Mouse (Mus musculus) G1E (cell line): ENCODE measurements around the gene Akap13. TPM values are rescaled to one million over a fixed set of nuclear protein-coding genes. Genes with fewer than 3 reads are reported as not detected.
A peak's percentile ranks its signal among the peaks of the same experiment; 100 is the strongest.

Experiments
- ATAC-seq: 2 replicates; pipeline ENCODE4 v1.8.0; 2016; ENCODE audit warnings: mild to moderate bottlenecking; ENCODE audit not compliant: insufficient number of reproducible peaks, poor library complexity, low FRiP score, severe bottlenecking; ENCODE audit errors: extremely low read depth
- DNase-seq: peaks from one replicate; pipeline ENCODE4 v3.0.0; 2012; ENCODE audit warnings: low spot score
- H3K27me3 ChIP-seq: 2 replicates; pipeline ENCODE4 v1.6.1; 2012; ENCODE audit warnings: mild to moderate bottlenecking, low read length, inconsistent platforms; ENCODE audit not compliant: insufficient read depth
- H3K36me3 ChIP-seq: replicated peaks from 2 replicates; pipeline ENCODE3; 2012; ENCODE audit warnings: mild to moderate bottlenecking, inconsistent platforms
- H3K4me1 ChIP-seq: 2 replicates; pipeline ENCODE4 v1.6.1; 2012; ENCODE audit warnings: low read depth, low read length, inconsistent platforms, mixed read lengths; ENCODE audit not compliant: insufficient read depth
- H3K4me3 ChIP-seq: 2 replicates; pipeline ENCODE4 v1.5.1; 2012; ENCODE audit warnings: low read depth, mild to moderate bottlenecking, inconsistent platforms, low read length, moderate library complexity, mixed read lengths
- H3K9me3 ChIP-seq: replicated peaks from 2 replicates; pipeline ENCODE4 v1.6.1; 2012; ENCODE audit warnings: inconsistent platforms
- CTCF ChIP-seq: IDR thresholded peaks from 2 replicates; pipeline ENCODE4 v1.5.1; 2012; ENCODE audit warnings: low read depth, low read length, inconsistent platforms, mixed read lengths
- GATA1 ChIP-seq: IDR thresholded peaks from 2 replicates; pipeline ENCODE4 v1.6.1; 2012; ENCODE audit warnings: borderline replicate concordance, low read length, inconsistent platforms, mixed read lengths
- GATA2 ChIP-seq: IDR thresholded peaks from 2 replicates; pipeline ENCODE4 v1.6.1; 2012; ENCODE audit warnings: low read depth, low read length, inconsistent platforms, borderline replicate concordance
- POLR2AphosphoS5 ChIP-seq: IDR thresholded peaks from 2 replicates; pipeline ENCODE4 v1.6.1; 2012; ENCODE audit warnings: low read depth, low read length, inconsistent platforms; ENCODE audit not compliant: insufficient replicate concordance
- TAL1 ChIP-seq: conservative IDR thresholded peaks from 2 replicates; pipeline ENCODE4 v1.6.1; 2012; ENCODE audit warnings: low read depth, low read length, inconsistent platforms, mixed read lengths
- polyA plus RNA-seq: library from polyadenylated mRNA; stranded (reverse); fragments of >175 nt; gene quantifications from 2 replicates; pipeline ENCODE4 v1.2.3, GENCODE M21; 2012
- total RNA-seq, 2 experiments: library from RNA; stranded (forward) in 1 of 2; stranded (reverse) in 1 of 2; fragments of 200-1000 nt in 1 of 2; fragments of >200 nt in 1 of 2; fragmentation: Nextera tagmentation in 1 of 2; gene quantifications; 2 replicates each; pipeline ENCODE4 v1.2.3; 2014 to 2017

The Akap13 gene
- total and polyA plus RNA-seq, 3 experiments: 2.8 to 123 (median 47.0) TPM

DNA sequence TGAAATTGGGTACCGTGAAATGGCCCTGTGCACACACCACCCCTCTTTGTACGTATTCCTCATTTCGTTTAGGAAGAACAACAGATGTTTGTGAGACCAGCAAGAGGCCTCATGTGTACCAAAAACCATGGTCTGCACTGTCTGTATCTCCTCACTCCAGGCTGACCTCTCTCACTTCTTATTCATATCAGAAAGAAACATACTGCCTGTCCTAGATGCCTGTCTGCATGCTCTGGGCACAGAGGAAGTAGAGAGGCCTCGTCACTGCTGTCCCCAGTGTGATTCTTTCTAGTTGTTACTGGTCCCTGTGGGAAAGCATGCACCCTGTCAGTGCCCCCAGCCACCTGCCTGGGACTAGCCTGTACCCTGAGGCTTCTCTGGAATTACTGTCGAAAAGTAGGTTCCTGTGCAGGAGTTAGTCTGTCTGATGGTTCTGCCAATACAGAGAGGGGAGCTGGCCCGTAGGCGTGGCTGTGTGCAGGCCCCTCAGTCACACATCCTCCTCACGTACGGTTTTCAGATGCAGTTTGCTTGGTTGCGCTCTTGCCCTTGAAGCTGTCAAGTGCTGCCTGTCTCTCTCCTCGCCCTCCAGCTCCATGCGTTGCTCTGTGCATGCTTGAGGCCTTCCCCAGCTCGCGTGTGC is 295.9 kb downstream of the Akap13 start:
- H3K36me3 ChIP-seq: peaks cover 86% of the 10 kb centered on the region
- peak overlapping the region; percentile 64; the same call in 1 of the 2 replicates for H3K4me3 ChIP-seq
- H3K4me1 ChIP-seq: peaks cover 73% of the 10 kb centered on the region
- ATAC-seq: peak; percentile 90
- no peaks in the 10 kb centered on the region for H3K9me3 ChIP-seq
- TF ChIP-seq TAL1 (peak; percentile 89), GATA1 (no peak)
- DNase-seq: peak; percentile 74
- no peaks in the 10 kb centered on the region for H3K27me3 ChIP-seq

DNA sequence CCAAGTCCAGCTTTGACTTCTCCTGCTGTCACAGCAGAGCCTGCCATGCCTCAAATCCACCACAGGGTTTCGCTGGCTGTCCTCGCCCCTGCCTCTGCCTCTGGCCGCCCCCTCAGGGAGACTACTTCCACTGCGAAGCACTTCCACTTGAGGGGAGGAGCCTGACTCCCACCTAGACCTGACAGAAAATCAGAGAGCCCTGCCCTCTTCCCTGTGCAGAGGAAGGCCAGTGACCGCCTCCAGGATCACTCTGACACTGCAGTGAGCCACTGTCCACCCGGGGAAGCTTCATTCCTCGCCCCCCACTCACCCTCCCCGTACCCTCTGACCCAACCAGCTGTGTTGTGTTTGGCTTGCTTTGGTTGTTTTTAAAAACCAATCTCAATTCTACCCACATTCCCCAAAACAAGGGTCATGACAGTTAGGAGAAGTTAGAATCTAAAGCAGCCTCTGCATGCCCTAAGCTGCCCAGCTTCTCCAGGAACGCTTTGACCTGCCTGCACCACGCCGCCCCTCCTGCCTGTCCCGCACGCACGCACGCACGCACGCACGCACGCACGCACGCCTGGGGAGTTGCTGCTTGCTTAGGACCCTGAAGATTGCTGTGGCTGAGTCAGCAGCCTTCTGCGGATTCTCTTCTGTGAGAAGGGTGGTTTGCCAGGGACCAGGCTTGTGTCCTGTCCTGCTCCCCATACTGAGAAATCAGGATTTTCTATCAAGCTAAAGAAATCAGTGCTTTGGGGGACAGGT is 297.3 kb downstream of the Akap13 start:
- Histone ChIP-seq H3K4me3 (no peak overlapping the region; the same call in 1 of the 2 replicates), H3K9me3 (no peaks in the 10 kb centered on the region), H3K4me1 (peaks cover 71% of the 10 kb centered on the region), H3K27me3 (no peaks in the 10 kb centered on the region), H3K36me3 (peaks cover 74% of the 10 kb centered on the region)
- ATAC-seq (no peak), DNase-seq (peak; percentile 45)
- no peak for TF ChIP-seq TAL1
- TF ChIP-seq CTCF: no peak
- TF ChIP-seq GATA2: no peak
- TF ChIP-seq POLR2AphosphoS5: no peak
- no peak for TF ChIP-seq GATA1

GRCm38 (mm10) chr7:75753192-75753783 is 298.0 kb downstream of the Akap13 start:
- Histone ChIP-seq H3K36me3 (peaks cover 67% of the 10 kb centered on the region), H3K4me3 (no peak overlapping the region), H3K27me3 (no peaks in the 10 kb centered on the region), H3K4me1 (peaks cover 64% of the 10 kb centered on the region), H3K9me3 (no peaks in the 10 kb centered on the region)
- no peak for TF ChIP-seq CTCF
- no peak for TF ChIP-seq GATA1
- TF ChIP-seq POLR2AphosphoS5: no peak
- no peak for TF ChIP-seq TAL1
- no peak for TF ChIP-seq GATA2
- DNase-seq (no peak), ATAC-seq (no peak)

DNA sequence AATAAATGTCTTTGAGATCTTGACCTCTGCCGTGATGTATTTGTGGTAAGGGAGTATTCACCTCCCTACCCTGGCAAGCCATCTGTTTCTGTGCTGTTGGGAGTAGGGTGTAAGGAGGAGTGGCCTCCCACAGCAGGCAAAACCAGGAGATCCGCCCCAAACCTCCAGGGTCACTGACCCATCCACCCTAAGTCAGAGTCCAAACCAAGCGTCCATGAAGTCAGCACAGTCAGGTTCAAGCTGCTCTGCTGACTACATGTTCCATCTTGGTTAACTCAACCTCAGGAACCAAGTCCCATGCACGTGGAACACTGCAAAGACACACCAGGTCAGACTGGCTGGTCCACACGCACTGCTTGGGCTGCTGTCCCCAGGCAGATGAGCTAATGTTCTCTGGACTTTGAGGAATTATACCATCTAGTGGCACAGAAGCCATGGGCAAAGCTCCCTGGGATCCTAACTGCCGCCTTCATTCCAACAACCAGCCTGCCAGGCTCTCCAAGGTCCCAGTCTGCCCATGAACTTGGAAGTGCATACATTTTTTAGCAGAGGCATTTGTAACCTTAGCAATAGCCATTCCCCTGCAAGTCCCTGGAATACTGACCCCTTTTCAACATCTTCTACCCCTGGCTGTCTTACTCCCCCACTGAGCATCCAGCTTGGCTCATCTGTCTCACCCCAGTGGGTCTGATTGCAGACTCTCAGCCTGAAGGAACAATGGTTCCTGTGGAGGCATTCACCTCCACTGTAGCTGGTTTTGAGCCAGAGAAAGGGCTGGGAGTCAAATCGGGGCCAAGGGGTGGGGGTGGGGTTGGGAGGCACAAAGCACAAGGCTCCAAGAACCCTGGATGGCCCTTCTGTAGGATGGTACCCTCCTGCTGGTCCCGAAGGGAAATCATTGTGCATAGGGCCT is 299.5 kb downstream of the Akap13 start:
- TF ChIP-seq TAL1: no peak
- no peak for TF ChIP-seq GATA1
- no peaks in the 10 kb centered on the region for H3K27me3 ChIP-seq
- ATAC-seq (no peak), DNase-seq (no peak)
- H3K4me1 ChIP-seq: peaks cover 66% of the 10 kb centered on the region
- H3K9me3 ChIP-seq: no peaks in the 10 kb centered on the region
- H3K36me3 ChIP-seq: peaks cover 52% of the 10 kb centered on the region
- H3K4me3 ChIP-seq: no peak overlapping the region

- Histone ChIP-seq H3K4me1 (peaks cover 66% of the 10 kb centered on the region), H3K36me3 (peaks cover 41% of the 10 kb centered on the region), H3K4me3 (no peak overlapping the region), H3K27me3 (no peaks in the 10 kb centered on the region), H3K9me3 (no peaks in the 10 kb centered on the region)
- DNase-seq: no peak
- ATAC-seq: no peak
- no peak for TF ChIP-seq TAL1
- no peak for TF ChIP-seq GATA1
- no peak for TF ChIP-seq CTCF
- no peak for TF ChIP-seq POLR2AphosphoS5
- TF ChIP-seq GATA2: no peak
Observed at GRCm38 (mm10) chr7:75755861-75756449, 300.6 kb downstream of the Akap13 start.
